Mouse (Mus musculus) neural tube, embryonic 11.5 days (tissue): Measurements from ENCODE around the gene Ttc23. TPM values are rescaled to one million over a fixed set of nuclear protein-coding genes. Genes with fewer than 3 reads are reported as not detected.

Experiments used
- ATAC-seq: fragments of 200-750 bp; cut with Nextera tagmentation; 2 replicates; pipeline ENCODE4 v1.8.0; 2017; ENCODE audit warnings: moderate number of reproducible peaks, mild to moderate bottlenecking, moderate TSS enrichment, moderate library complexity; ENCODE audit not compliant: insufficient read depth, low FRiP score, low TSS enrichment
- DNase-seq: peaks from one replicate; pipeline ENCODE4 v3.0.0-alpha.2; 2015; ENCODE audit warnings: low spot score
- H3K27ac ChIP-seq: fragments of 300-500 bp; sonication (generic); 2 replicates; pipeline ENCODE4 v1.5.1; 2014; ENCODE audit warnings: low read depth, mild to moderate bottlenecking, low read length
- H3K27me3 ChIP-seq: fragments of 300-500 bp; sonication (generic); 2 replicates; pipeline ENCODE4 v1.6.1; 2014; ENCODE audit warnings: mild to moderate bottlenecking, low read length, mixed read lengths; ENCODE audit not compliant: control insufficient read depth, insufficient read depth
- H3K36me3 ChIP-seq: fragments of 300-500 bp; sonication (generic); 2 replicates; pipeline ENCODE4 v1.6.1; 2014; ENCODE audit warnings: mild to moderate bottlenecking, low read length, moderate library complexity, mixed read lengths; ENCODE audit not compliant: control insufficient read depth, insufficient read depth
- H3K4me1 ChIP-seq: fragments of 300-500 bp; sonication (generic); 2 replicates; pipeline ENCODE4 v1.6.1; 2014; ENCODE audit warnings: low read length, mixed read lengths; ENCODE audit not compliant: control insufficient read depth, insufficient read depth
- H3K4me2 ChIP-seq: fragments of 300-500 bp; sonication (generic); 2 replicates; pipeline ENCODE4 v1.6.1; 2014; ENCODE audit warnings: low read depth, mild to moderate bottlenecking, moderate library complexity
- H3K4me3 ChIP-seq: fragments of 300-500 bp; sonication (generic); 2 replicates; pipeline ENCODE4 v1.5.1; 2014; ENCODE audit warnings: low read depth, low read length
- H3K9ac ChIP-seq: fragments of 300-500 bp; sonication (generic); 2 replicates; pipeline ENCODE4 v1.6.1; 2014; ENCODE audit warnings: mild to moderate bottlenecking, low read length
- H3K9me3 ChIP-seq: fragments of 300-500 bp; sonication (generic); 2 replicates; pipeline ENCODE4 v1.6.1; 2016; ENCODE audit warnings: low read length; ENCODE audit not compliant: control insufficient read depth
- WGBS: fragments of 180-500 bp; shearing (Covaris S2); extraction: QIAGEN DNeasy Blood & Tissue Kit; methylation state at CpG from one replicate; pipeline ENCODE4 v1.1.7; 2014; 5-methylcytosine and 5-hydroxymethylcytosine counted together
- polyA plus RNA-seq: library from polyadenylated mRNA; unstranded; fragments of >200 nt; fragmentation: Nextera tagmentation; extraction: Ambion mirVana; gene quantifications from 2 replicates; pipeline ENCODE4 v1.2.1, GENCODE M21; 2014

The Ttc23 gene
- polyA plus RNA-seq, 1 experiment from 2014 or later: 35.4 TPM

GRCm38 (mm10) chr7:67616890-67617289 is 30.3 kb upstream of the Ttc23 start:
- Histone ChIP-seq H3K4me1 (no peaks in the 10 kb centered on the region), H3K4me2 (no peak overlapping the region), H3K27me3 (no peaks in the 10 kb centered on the region), H3K36me3 (no peaks in the 10 kb centered on the region), H3K9ac (no peak overlapping the region), H3K4me3 (no peak overlapping the region), H3K9me3 (no peaks in the 10 kb centered on the region), H3K27ac (no peak overlapping the region)
- 82% methylated on average over 4 of the region's 4 CpGs for WGBS
- DNase-seq (no peak), ATAC-seq (no peak)

GRCm38 (mm10) chr7:67617646-67618045 is 29.6 kb upstream of the Ttc23 start:
- H3K4me2 ChIP-seq: no peak overlapping the region
- ATAC-seq (no peak), DNase-seq (no peak)
- no peaks in the 10 kb centered on the region for H3K4me1 ChIP-seq
- no peaks in the 10 kb centered on the region for H3K36me3 ChIP-seq
- no peak overlapping the region for H3K4me3 ChIP-seq
- H3K27me3 ChIP-seq: no peaks in the 10 kb centered on the region
- H3K9me3 ChIP-seq: no peaks in the 10 kb centered on the region
- H3K27ac ChIP-seq: no peak overlapping the region
- WGBS: 95% methylated on average over 10 of the region's 10 CpGs
- H3K9ac ChIP-seq: no peak overlapping the region

- H3K4me3 ChIP-seq: no peak overlapping the region
- no peaks in the 10 kb centered on the region for H3K9me3 ChIP-seq
- no peaks in the 10 kb centered on the region for H3K27me3 ChIP-seq
- H3K9ac ChIP-seq: no peak overlapping the region
- ATAC-seq: no peak
- WGBS: 80% methylated on average over 3 of the region's 3 CpGs
- H3K4me1 ChIP-seq: no peaks in the 10 kb centered on the region
- DNase-seq: no peak
- no peaks in the 10 kb centered on the region for H3K36me3 ChIP-seq
- no peak overlapping the region for H3K27ac ChIP-seq
- H3K4me2 ChIP-seq: no peak overlapping the region
These were observed 28.9 kb upstream of the Ttc23 start for GRCm38 (mm10) chr7:67618316-67618715.

GRCm38 (mm10) chr7:67619836-67620235 is 27.4 kb upstream of the Ttc23 start:
- no peak overlapping the region for H3K9ac ChIP-seq
- H3K36me3 ChIP-seq: no peaks in the 10 kb centered on the region
- H3K4me2 ChIP-seq: no peak overlapping the region
- H3K9me3 ChIP-seq: no peaks in the 10 kb centered on the region
- no peak overlapping the region for H3K27ac ChIP-seq
- H3K4me1 ChIP-seq: no peaks in the 10 kb centered on the region
- no peaks in the 10 kb centered on the region for H3K27me3 ChIP-seq
- H3K4me3 ChIP-seq: no peak overlapping the region
- no peak for ATAC-seq
- no peak for DNase-seq
- 86% methylated on average over 4 of the region's 4 CpGs for WGBS

GRCm38 (mm10) chr7:67622151-67622550 is 25.1 kb upstream of the Ttc23 start:
- no peaks in the 10 kb centered on the region for H3K4me1 ChIP-seq
- H3K9ac ChIP-seq: no peak overlapping the region
- H3K9me3 ChIP-seq: no peaks in the 10 kb centered on the region
- no peak for DNase-seq
- H3K4me3 ChIP-seq: no peak overlapping the region
- H3K27me3 ChIP-seq: no peaks in the 10 kb centered on the region
- ATAC-seq: no peak
- WGBS: 79% methylated on average over 3 of the region's 3 CpGs
- no peak overlapping the region for H3K4me2 ChIP-seq
- no peaks in the 10 kb centered on the region for H3K36me3 ChIP-seq
- no peak overlapping the region for H3K27ac ChIP-seq

- Histone ChIP-seq H3K27ac (no peak overlapping the region), H3K9me3 (no peaks in the 10 kb centered on the region), H3K36me3 (no peaks in the 10 kb centered on the region), H3K27me3 (no peaks in the 10 kb centered on the region), H3K4me1 (no peaks in the 10 kb centered on the region), H3K9ac (no peak overlapping the region), H3K4me2 (no peak overlapping the region), H3K4me3 (no peak overlapping the region)
- WGBS: 89% methylated on average over 5 of the region's 5 CpGs
- ATAC-seq: no peak
- no peak for DNase-seq
These were observed 20.5 kb upstream of the Ttc23 start for GRCm38 (mm10) chr7:67626671-67627070.

GRCm38 (mm10) chr7:67629681-67630080 is 17.5 kb upstream of the Ttc23 start:
- Histone ChIP-seq H3K4me1 (no peaks in the 10 kb centered on the region), H3K27ac (no peak overlapping the region), H3K4me3 (no peak overlapping the region), H3K9me3 (no peaks in the 10 kb centered on the region), H3K9ac (no peak overlapping the region), H3K36me3 (peaks cover 2% of the 10 kb centered on the region; the same call in 1 of the 2 replicates), H3K4me2 (no peak overlapping the region), H3K27me3 (no peaks in the 10 kb centered on the region)
- ATAC-seq: no peak
- no peak for DNase-seq
- WGBS: 40% methylated on average over 5 of the region's 5 CpGs

GRCm38 (mm10) chr7:67630817-67631216 is 16.4 kb upstream of the Ttc23 start:
- H3K36me3 ChIP-seq: peaks cover 2% of the 10 kb centered on the region; the same call in 1 of the 2 replicates
- H3K27ac ChIP-seq: no peak overlapping the region
- ATAC-seq: no peak
- no peaks in the 10 kb centered on the region for H3K9me3 ChIP-seq
- 27% methylated on average over 2 of the region's 2 CpGs for WGBS
- no peak overlapping the region for H3K4me3 ChIP-seq
- no peak overlapping the region for H3K9ac ChIP-seq
- H3K4me1 ChIP-seq: no peaks in the 10 kb centered on the region
- H3K27me3 ChIP-seq: no peaks in the 10 kb centered on the region
- no peak overlapping the region for H3K4me2 ChIP-seq
- peak; percentile 72 for DNase-seq

GRCm38 (mm10) chr7:67632380-67632779 is 14.8 kb upstream of the Ttc23 start:
- Histone ChIP-seq H3K9ac (no peak overlapping the region), H3K9me3 (no peaks in the 10 kb centered on the region), H3K4me3 (no peak overlapping the region), H3K27ac (no peak overlapping the region), H3K4me2 (no peak overlapping the region), H3K27me3 (no peaks in the 10 kb centered on the region), H3K4me1 (no peaks in the 10 kb centered on the region), H3K36me3 (peaks cover 2% of the 10 kb centered on the region; the same call in 1 of the 2 replicates)
- DNase-seq (no peak), ATAC-seq (no peak)
- WGBS: 89% methylated on average over 5 of the region's 5 CpGs
